Mouse (Mus musculus) erythroblast, embryonic 14.5 days (primary cell): ENCODE measurements at regions not wholly inside any gene's neighbourhood (a gene's known extent, or its start where the extent isn't known, plus 50 kb on each side); places are given as distances from the start of the nearest gene placed in this dataset.

Source experiments
- GATA1 ChIP-seq: IDR thresholded peaks from 2 replicates; pipeline ENCODE4 v1.6.1; 2012; ENCODE audit warnings: low read length, inconsistent platforms, mixed read lengths
- TAL1 ChIP-seq: IDR thresholded peaks from 3 replicates; pipeline ENCODE4 v1.6.1; 2012; ENCODE audit warnings: low read length, inconsistent platforms, mixed read lengths

DNA sequence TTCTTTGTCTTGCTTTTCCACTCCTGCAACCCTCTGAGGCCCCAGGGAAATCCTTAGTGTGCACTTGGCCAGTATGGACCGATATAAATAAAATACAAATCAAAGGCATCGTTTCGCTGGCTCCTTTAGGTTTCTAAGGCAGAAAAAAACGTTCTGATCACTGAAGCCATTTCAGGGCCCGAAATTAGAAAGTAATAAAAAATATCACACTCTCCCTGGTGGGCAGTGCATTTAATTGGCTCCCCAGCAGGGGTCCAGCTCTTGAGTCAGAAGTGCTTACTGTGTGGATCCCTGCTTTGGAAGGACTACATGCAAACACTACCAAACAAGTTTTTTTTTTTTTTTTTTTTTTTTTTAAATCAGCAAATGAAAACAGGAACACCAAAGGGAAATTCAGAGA is 153.4 kb upstream of the Habp2 start:
- no peak for TF ChIP-seq GATA1
- no peak for TF ChIP-seq TAL1
